Mouse (Mus musculus): ENCODE data around the gene Cldn19. TPM values are rescaled to one million over a fixed set of nuclear protein-coding genes. Genes with fewer than 3 reads are reported as not detected.

Gene Cldn19
- polyA plus RNA-seq, 1 experiment from 2014 or later, result 0.22 TPM

- H3K9ac ChIP-seq (replicated peaks), result no peak overlapping the region
- 88% methylated on average over 2 of the region's 2 CpGs for WGBS
- H3K4me2 ChIP-seq (replicated peaks), result no peak overlapping the region
- H3K4me1 ChIP-seq, result 0 out of 2 replicates have a peak, but pooled peaks cover 3% of the 10 kb centered on the region
- H3K36me3 ChIP-seq, result peaks cover 61% of the 10 kb centered on the region
- no peaks in the 10 kb centered on the region for H3K27me3 ChIP-seq
- H3K4me3 ChIP-seq, result no peak overlapping the region
- H3K9me3 ChIP-seq, result no peaks in the 10 kb centered on the region
- no peak for ATAC-seq (ENCODE audit: low FRiP score, low read depth)
- H3K27ac ChIP-seq (replicated peaks), result no peak overlapping the region
Observed at GRCm38 (mm10) chr4:119285336-119285735, 30.1 kb downstream of the Cldn19 start.

- H3K36me3 ChIP-seq, result peaks cover 14% of the 10 kb centered on the region
Observed at GRCm38 (mm10) chr4:119291921-119292320, 36.7 kb downstream of the Cldn19 start.

GRCm38 (mm10) chr4:119292771-119293573 lies 37.8 kb downstream of the Cldn19 start:
- Histone ChIP-seq H3K27me3 (no peaks in the 10 kb centered on the region), H3K4me3 (peak overlapping the region; percentile 100), H3K4me2 (replicated peaks) (peak overlapping the region; percentile 90), H3K27ac (replicated peaks) (peak overlapping the region; percentile 93), H3K9me3 (no peaks in the 10 kb centered on the region), H3K4me1 (peaks cover 23% of the 10 kb centered on the region), H3K9ac (replicated peaks) (peak overlapping the region; percentile 98), H3K36me3 (peaks cover 9% of the 10 kb centered on the region)
- 2% methylated on average over 24 of the region's 24 CpGs for WGBS
- ATAC-seq (ENCODE audit: low FRiP score, low read depth), result no peak

More at GRCm38 (mm10) chr4:119291921-119292320, 36.7 kb downstream of the Cldn19 start:
- H3K27me3 ChIP-seq, result no peaks in the 10 kb centered on the region
- peak overlapping the region; percentile 100 for H3K4me3 ChIP-seq
- peaks cover 25% of the 10 kb centered on the region for H3K4me1 ChIP-seq
- no peaks in the 10 kb centered on the region for H3K9me3 ChIP-seq
- H3K4me2 ChIP-seq (replicated peaks), result peak overlapping the region; percentile 90
- WGBS, result 86% methylated on average over 1 of the region's 1 CpGs
- H3K9ac ChIP-seq (replicated peaks), result peak overlapping the region; percentile 98
- H3K27ac ChIP-seq (replicated peaks), result no peak overlapping the region
- ATAC-seq (ENCODE audit: low FRiP score, low read depth), result no peak

- WGBS, result under 1% methylated on average over 38 of the region's 80 CpGs
- ATAC-seq (ENCODE audit: low FRiP score, low read depth), result peak; percentile 38
Observed at GRCm38 (mm10) chr4:119293574-119294258, 38.5 kb downstream of the Cldn19 start.

GRCm38 (mm10) chr4:119294415-119295133 lies 39.4 kb downstream of the Cldn19 start, which contains the start of gene Ybx1:
Gene Ybx1 (minus strand): TSS chr4:119294604.
- H3K27ac ChIP-seq (replicated peaks), result peak within 1 kb of the TSS; percentile 93
- peak; percentile 100 for ATAC-seq (ENCODE audit: low FRiP score, low read depth)
- no peaks in the 10 kb centered on the region for H3K9me3 ChIP-seq
- under 1% methylated on average over 60 of the region's 61 CpGs for WGBS
- H3K4me3 ChIP-seq, result peak within 1 kb of the TSS; percentile 100
- peaks cover 23% of the 10 kb centered on the region for H3K4me1 ChIP-seq
- H3K27me3 ChIP-seq, result no peaks in the 10 kb centered on the region
- H3K36me3 ChIP-seq, result peaks cover 7% of the 10 kb centered on the region
- peak within 1 kb of the TSS; percentile 98 for H3K9ac ChIP-seq (replicated peaks)
- H3K4me2 ChIP-seq (replicated peaks), result peak within 1 kb of the TSS; percentile 90

More at GRCm38 (mm10) chr4:119293574-119294258, 38.5 kb downstream of the Cldn19 start:
- peak overlapping the region; percentile 100 for H3K4me3 ChIP-seq
- peak overlapping the region; percentile 93 for H3K27ac ChIP-seq (replicated peaks)
- peaks cover 23% of the 10 kb centered on the region for H3K4me1 ChIP-seq
- H3K4me2 ChIP-seq (replicated peaks), result peak overlapping the region; percentile 90
- H3K9me3 ChIP-seq, result no peaks in the 10 kb centered on the region
- H3K27me3 ChIP-seq, result no peaks in the 10 kb centered on the region
- H3K9ac ChIP-seq (replicated peaks), result peak overlapping the region; percentile 98
- H3K36me3 ChIP-seq, result peaks cover 7% of the 10 kb centered on the region

- no peaks in the 10 kb centered on the region for H3K9me3 ChIP-seq
- ATAC-seq (ENCODE audit: low FRiP score, low read depth), result no peak
- peaks cover 7% of the 10 kb centered on the region for H3K36me3 ChIP-seq
- peak overlapping the region; percentile 70 for H3K4me2 ChIP-seq (replicated peaks)
- no peaks in the 10 kb centered on the region for H3K27me3 ChIP-seq
- 10% methylated on average over 6 of the region's 6 CpGs for WGBS
- peaks cover 23% of the 10 kb centered on the region for H3K4me1 ChIP-seq
- peak overlapping the region; percentile 100 for H3K4me3 ChIP-seq
- H3K9ac ChIP-seq (replicated peaks), result peak overlapping the region; percentile 66
- H3K27ac ChIP-seq (replicated peaks), result peak overlapping the region; percentile 87
Observed at GRCm38 (mm10) chr4:119295134-119295453, 39.9 kb downstream of the Cldn19 start.

GRCm38 (mm10) chr4:119297361-119297760 lies 42.1 kb downstream of the Cldn19 start:
- ATAC-seq (ENCODE audit: low FRiP score, low read depth), result no peak
- H3K4me2 ChIP-seq (replicated peaks), result no peak overlapping the region
- H3K36me3 ChIP-seq, result no peaks in the 10 kb centered on the region
- H3K4me1 ChIP-seq, result peaks cover 11% of the 10 kb centered on the region
- no peaks in the 10 kb centered on the region for H3K27me3 ChIP-seq
- H3K9ac ChIP-seq (replicated peaks), result no peak overlapping the region
- no peaks in the 10 kb centered on the region for H3K9me3 ChIP-seq
- WGBS, result 88% methylated on average over 2 of the region's 2 CpGs
- no peak overlapping the region for H3K4me3 ChIP-seq
- H3K27ac ChIP-seq (replicated peaks), result no peak overlapping the region

- 92% methylated on average over 3 of the region's 3 CpGs for WGBS
- no peak overlapping the region for H3K4me2 ChIP-seq (replicated peaks)
- H3K9ac ChIP-seq (replicated peaks), result no peak overlapping the region
Observed at GRCm38 (mm10) chr4:119300761-119301160, 45.5 kb downstream of the Cldn19 start.

GRCm38 (mm10) chr4:119301777-119302176 lies 46.6 kb downstream of the Cldn19 start:
- H3K9ac ChIP-seq (replicated peaks), result no peak overlapping the region
- H3K36me3 ChIP-seq, result peaks cover 1% of the 10 kb centered on the region
- 88% methylated on average over 3 of the region's 3 CpGs for WGBS
- H3K4me1 ChIP-seq, result no peaks in the 10 kb centered on the region
- no peak overlapping the region for H3K27ac ChIP-seq (replicated peaks)
- H3K9me3 ChIP-seq, result no peaks in the 10 kb centered on the region
- no peak overlapping the region for H3K4me3 ChIP-seq
- H3K27me3 ChIP-seq, result no peaks in the 10 kb centered on the region
- ATAC-seq (ENCODE audit: low FRiP score, low read depth), result no peak
- no peak overlapping the region for H3K4me2 ChIP-seq (replicated peaks)

More at GRCm38 (mm10) chr4:119300761-119301160, 45.5 kb downstream of the Cldn19 start:
- no peak for ATAC-seq (ENCODE audit: low FRiP score, low read depth)
- no peaks in the 10 kb centered on the region for H3K36me3 ChIP-seq
- H3K9me3 ChIP-seq, result no peaks in the 10 kb centered on the region
- no peaks in the 10 kb centered on the region for H3K4me1 ChIP-seq
- no peak overlapping the region for H3K4me3 ChIP-seq
- no peaks in the 10 kb centered on the region for H3K27me3 ChIP-seq
- no peak overlapping the region for H3K27ac ChIP-seq (replicated peaks)

GRCm38 (mm10) chr4:119303291-119303690 lies 48.1 kb downstream of the Cldn19 start:
- 89% methylated on average over 8 of the region's 8 CpGs for WGBS
- no peak for ATAC-seq (ENCODE audit: low FRiP score, low read depth)
- H3K9ac ChIP-seq (replicated peaks), result no peak overlapping the region

GRCm38 (mm10) chr4:119305418-119305817 lies 50.2 kb downstream of the Cldn19 start:
- H3K9me3 ChIP-seq, result no peaks in the 10 kb centered on the region
- H3K4me1 ChIP-seq, result no peaks in the 10 kb centered on the region
- 79% methylated on average over 5 of the region's 5 CpGs for WGBS
- H3K27ac ChIP-seq (replicated peaks), result no peak overlapping the region
- H3K9ac ChIP-seq (replicated peaks), result no peak overlapping the region
- no peak for ATAC-seq (ENCODE audit: low FRiP score, low read depth)
- no peak overlapping the region for H3K4me2 ChIP-seq (replicated peaks)
- no peaks in the 10 kb centered on the region for H3K27me3 ChIP-seq
- no peak overlapping the region for H3K4me3 ChIP-seq
- H3K36me3 ChIP-seq, result peaks cover 26% of the 10 kb centered on the region

More at GRCm38 (mm10) chr4:119303291-119303690, 48.1 kb downstream of the Cldn19 start:
- no peaks in the 10 kb centered on the region for H3K4me1 ChIP-seq
- no peaks in the 10 kb centered on the region for H3K27me3 ChIP-seq
- H3K27ac ChIP-seq (replicated peaks), result no peak overlapping the region
- no peak overlapping the region for H3K4me2 ChIP-seq (replicated peaks)
- no peak overlapping the region for H3K4me3 ChIP-seq
- no peaks in the 10 kb centered on the region for H3K9me3 ChIP-seq
- H3K36me3 ChIP-seq, result peaks cover 14% of the 10 kb centered on the region

Measured in midbrain, embryonic 12.5 days (tissue).